Mouse (Mus musculus) leukemia stem cell, adult 10-12 weeks (primary cell): ENCODE data around the gene Oaz2. TPM values are rescaled to one million over a fixed set of nuclear protein-coding genes. Genes with fewer than 3 reads are reported as not detected.

Experiments used
- polyA plus RNA-seq: library from polyadenylated mRNA; stranded (reverse); fragments of >175 nt; gene quantifications from 2 replicates; pipeline ENCODE4 v1.2.3, GENCODE M21; 2012; ENCODE audit warnings: low replicate concordance

Oaz2 gene
- polyA plus RNA-seq: 79.3 and 108 TPM in 2 replicates

DNA sequence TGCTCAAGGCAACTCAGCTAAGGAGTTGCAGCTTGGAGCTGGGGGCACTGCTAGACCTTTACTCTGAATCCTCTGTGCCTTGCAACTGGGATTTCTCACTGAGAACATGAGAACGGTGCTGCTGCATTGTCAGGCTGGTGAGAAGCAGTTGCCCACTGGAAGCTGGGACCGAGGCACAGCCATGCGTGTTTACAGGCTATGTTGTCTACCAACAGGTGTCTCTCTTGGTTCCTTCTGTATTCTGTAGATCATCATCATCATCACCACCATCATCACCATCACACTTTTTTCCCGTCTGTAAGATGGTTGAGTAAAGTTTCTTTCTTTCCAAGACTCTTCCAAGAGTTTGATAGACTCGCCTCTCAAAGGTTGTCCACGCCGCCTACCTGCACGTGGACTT, at the start of gene Oaz2:
Oaz2 (plus strand) TSS at position 301 of the 400 bp plus-strand sequence.

DNA sequence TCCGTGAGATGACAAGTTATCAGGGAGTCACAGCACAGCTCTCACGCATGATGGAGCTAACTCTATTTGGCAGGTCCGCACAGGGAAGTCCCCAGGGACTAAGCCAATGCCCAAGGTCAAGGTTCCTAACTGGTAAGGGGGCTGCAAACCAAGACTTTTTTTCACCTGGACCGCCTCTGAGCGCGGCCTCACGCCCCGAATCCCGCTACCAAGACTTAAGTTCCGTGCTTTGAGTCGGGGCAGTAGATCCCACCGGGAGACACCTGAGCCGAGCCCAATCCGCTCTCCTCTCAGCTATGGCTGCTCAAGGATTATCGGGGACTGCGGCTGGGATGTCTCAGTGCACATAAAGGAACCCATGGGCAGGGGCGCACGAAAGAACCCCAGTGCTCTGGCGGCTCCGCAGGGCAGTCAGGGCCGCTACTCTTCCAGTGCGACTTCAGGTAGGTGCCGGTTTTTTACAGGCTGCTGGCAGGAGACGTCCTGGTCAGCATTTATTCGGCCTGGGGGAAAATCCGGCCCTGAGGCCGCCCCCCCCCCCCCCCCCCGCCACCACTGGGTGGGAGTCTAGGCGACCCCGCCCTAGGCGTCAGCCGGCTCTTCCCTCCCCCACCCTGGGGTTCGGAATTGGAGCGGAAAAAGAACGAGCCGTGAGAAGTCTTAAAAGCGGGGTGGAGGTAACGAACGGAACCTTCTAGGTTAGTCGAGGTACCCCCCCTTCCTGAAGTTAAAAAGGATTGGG, 38.6 kb upstream of the Oaz2 start, which contains the start of gene Rbpms2:
Rbpms2 (plus strand) TSS at position 624 of the 742 bp plus-strand sequence.

Other genes starting within 250 kb of the Oaz2 start
- not detected in 2 replicates for gene Slc51b, start 245.0 kb upstream of the Oaz2 start, polyA plus RNA-seq
- 8.4 and 8.5 TPM in 2 replicates for gene Mtfmt, start 232.2 kb upstream of the Oaz2 start, polyA plus RNA-seq
- gene Spg21, start 207.1 kb upstream of the Oaz2 start, polyA plus RNA-seq: 20.5 and 26.1 TPM in 2 replicates
- not detected in 2 replicates for gene Ankdd1a, start 147.8 kb upstream of the Oaz2 start, polyA plus RNA-seq
- gene Plekho2, start 88.0 kb upstream of the Oaz2 start, polyA plus RNA-seq: 18.1 and 154 TPM in 2 replicates
- 22.7 and 39.3 TPM in 2 replicates for gene Pif1, start 80.8 kb upstream of the Oaz2 start, polyA plus RNA-seq
- 1.4 and 1.5 TPM in 2 replicates for gene Rbpms2, start 38.4 kb upstream of the Oaz2 start, polyA plus RNA-seq
- gene Zfp609, start 159.6 kb downstream of the Oaz2 start, polyA plus RNA-seq: 9.9 and 66.3 TPM in 2 replicates
- gene Pclaf, start 222.2 kb downstream of the Oaz2 start, polyA plus RNA-seq: 3.2 and 4.5 TPM in 2 replicates
- 0.44 and 1.0 TPM in 2 replicates for gene Trip4, start 240.8 kb downstream of the Oaz2 start, polyA plus RNA-seq
- gene Csnk1g1, start 240.9 kb downstream of the Oaz2 start, polyA plus RNA-seq: 11.8 and 18.3 TPM in 2 replicates